Mouse (Mus musculus) heart, postnatal 0 days (tissue): ENCODE measurements around the gene Fhl2.

Experiments used
- CTCF ChIP-seq: IDR thresholded peaks from 2 replicates; pipeline ENCODE4 v1.5.1; 2016; ENCODE audit warnings: antibody characterized with exemption, control low read depth, low read depth
- EP300 ChIP-seq: IDR thresholded peaks from 2 replicates; pipeline ENCODE4 v1.6.1; 2016; ENCODE audit warnings: antibody characterized with exemption, low read depth

DNA sequence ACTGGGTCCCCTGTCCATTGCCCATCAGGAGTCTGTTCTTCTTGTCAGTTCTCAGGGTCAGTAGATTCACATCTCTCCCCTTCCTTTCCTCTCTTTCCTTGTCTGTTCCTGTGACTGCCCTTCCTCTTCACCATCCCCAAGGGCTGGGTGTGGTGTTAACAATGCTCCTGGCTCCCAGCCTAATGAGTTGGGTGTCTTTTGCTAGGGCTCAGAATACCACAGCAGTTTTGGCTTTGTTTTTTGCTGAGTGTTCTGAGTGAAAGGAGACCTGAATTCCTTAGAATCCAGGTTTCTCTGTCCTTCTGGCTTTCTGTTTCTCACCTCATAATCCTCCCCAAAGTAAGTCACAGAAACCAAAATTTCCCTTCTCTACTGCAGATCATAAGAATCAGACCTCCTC is 5.4 kb upstream of the Fhl2 start:
- TF ChIP-seq CTCF (no peak), EP300 (no peak)
